Mouse (Mus musculus) midbrain, embryonic 16.5 days (tissue): ENCODE results near the gene Akap12. TPM values are rescaled to one million over a fixed set of nuclear protein-coding genes. Genes with fewer than 3 reads are reported as not detected.

Source experiments
- ATAC-seq: fragments of 200-750 bp; cut with Nextera tagmentation; 2 replicates; pipeline ENCODE4 v1.8.0; 2017; ENCODE audit warnings: moderate TSS enrichment
- H3K27ac ChIP-seq: fragments of 300-500 bp; sonication (generic); 2 replicates; pipeline ENCODE4 v1.5.1; 2014; ENCODE audit warnings: mild to moderate bottlenecking, low read length, mixed read lengths
- H3K27me3 ChIP-seq: fragments of 300-500 bp; sonication (generic); 2 replicates; pipeline ENCODE4 v1.6.1; 2014; ENCODE audit warnings: low read depth, low read length, mixed read lengths; ENCODE audit not compliant: control insufficient read depth, insufficient read depth
- H3K36me3 ChIP-seq: fragments of 300-500 bp; sonication (generic); 2 replicates; pipeline ENCODE4 v1.6.1; 2014; ENCODE audit warnings: mild to moderate bottlenecking, low read length, moderate library complexity, mixed read lengths; ENCODE audit not compliant: control insufficient read depth, insufficient read depth
- H3K4me1 ChIP-seq: fragments of 300-500 bp; sonication (generic); 2 replicates; pipeline ENCODE4 v1.6.1; 2014; ENCODE audit warnings: mild to moderate bottlenecking, low read length, mixed read lengths; ENCODE audit not compliant: control insufficient read depth, insufficient read depth
- H3K4me2 ChIP-seq: fragments of 300-500 bp; sonication (generic); 2 replicates; pipeline ENCODE4 v1.6.1; 2014; ENCODE audit warnings: mild to moderate bottlenecking, low read length, mixed read lengths
- H3K4me3 ChIP-seq: fragments of 300-500 bp; sonication (generic); 2 replicates; pipeline ENCODE4 v1.5.1; 2014; ENCODE audit warnings: low read depth, mild to moderate bottlenecking, low read length, moderate library complexity, mixed read lengths
- H3K9ac ChIP-seq: fragments of 300-500 bp; sonication (generic); 2 replicates; pipeline ENCODE4 v1.6.1; 2014; ENCODE audit warnings: low read depth, low read length, mixed read lengths
- H3K9me3 ChIP-seq: fragments of 300-500 bp; sonication (generic); replicated peaks from 2 replicates; pipeline ENCODE4 v1.6.1; 2014; ENCODE audit warnings: mild to moderate bottlenecking, low read length, mixed read lengths; ENCODE audit not compliant: control insufficient read depth, poor library complexity, severe bottlenecking
- WGBS: fragments of 180-500 bp; shearing (Covaris S2); extraction: QIAGEN DNeasy Blood & Tissue Kit; methylation state at CpG from one replicate; pipeline ENCODE4 v1.1.7; 2014; 5-methylcytosine and 5-hydroxymethylcytosine counted together
- polyA plus RNA-seq: library from polyadenylated mRNA; unstranded; fragments of >200 nt; fragmentation: Nextera tagmentation; extraction: Ambion mirVana; gene quantifications from 2 replicates; pipeline ENCODE4 v1.2.1, GENCODE M21; 2015

Akap12 gene
- polyA plus RNA-seq, 1 experiment from 2014 or later: 44.7 TPM

DNA sequence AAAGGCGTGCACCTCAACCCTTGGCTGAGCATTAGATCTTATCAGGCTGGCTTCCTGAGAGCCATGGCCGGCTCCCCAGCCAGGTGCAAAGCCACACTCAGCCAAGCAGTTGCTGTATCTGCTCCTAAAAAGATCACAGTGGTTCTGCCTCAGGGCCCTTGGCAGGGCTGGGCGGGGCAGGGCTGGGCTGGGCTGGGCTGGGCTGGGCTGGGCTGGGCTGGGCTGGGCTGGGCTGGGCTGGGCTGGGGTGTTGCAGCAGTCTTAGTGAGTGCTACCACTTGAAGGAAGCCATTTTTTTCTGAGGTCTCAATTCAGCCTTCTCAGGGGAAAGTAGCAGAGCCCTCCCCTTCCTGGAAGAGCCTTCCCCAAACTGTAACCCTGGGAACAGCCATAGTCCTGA lies 15.5 kb upstream of the Akap12 start:
- H3K27ac ChIP-seq: no peak overlapping the region
- no peaks in the 10 kb centered on the region for H3K4me1 ChIP-seq
- no peaks in the 10 kb centered on the region for H3K36me3 ChIP-seq
- no peaks in the 10 kb centered on the region for H3K27me3 ChIP-seq
- ATAC-seq: no peak
- H3K4me3 ChIP-seq: no peak overlapping the region
- no peak overlapping the region for H3K9ac ChIP-seq
- WGBS: 95% methylated on average over 3 of the region's 3 CpGs
- no peaks in the 10 kb centered on the region for H3K9me3 ChIP-seq
- no peak overlapping the region for H3K4me2 ChIP-seq

DNA sequence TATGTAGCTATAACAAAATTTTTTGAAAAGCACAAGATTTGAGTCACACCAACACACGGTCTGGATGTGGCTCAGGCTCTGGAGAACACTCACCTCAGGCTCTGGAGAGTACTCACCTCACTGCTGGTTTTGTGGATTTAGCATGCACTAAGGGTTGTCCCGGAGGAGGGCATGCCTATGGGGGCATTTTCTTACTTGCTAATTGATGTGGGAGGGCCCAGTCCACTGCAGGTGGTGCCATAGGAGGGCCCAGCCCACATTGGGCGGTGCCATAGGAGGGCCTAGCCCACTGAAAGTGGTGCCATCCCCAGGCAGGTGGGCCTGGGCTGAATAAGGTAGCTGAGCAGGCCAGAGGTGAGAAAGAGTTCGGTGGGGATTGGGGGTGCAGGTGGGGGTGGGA lies 12.6 kb upstream of the Akap12 start:
- ATAC-seq: no peak
- H3K9ac ChIP-seq: no peak overlapping the region
- no peaks in the 10 kb centered on the region for H3K9me3 ChIP-seq
- no peaks in the 10 kb centered on the region for H3K36me3 ChIP-seq
- H3K27me3 ChIP-seq: no peaks in the 10 kb centered on the region
- H3K27ac ChIP-seq: no peak overlapping the region
- no peaks in the 10 kb centered on the region for H3K4me1 ChIP-seq
- WGBS: 76% methylated on average over 4 of the region's 4 CpGs
- H3K4me2 ChIP-seq: no peak overlapping the region
- H3K4me3 ChIP-seq: no peak overlapping the region

DNA sequence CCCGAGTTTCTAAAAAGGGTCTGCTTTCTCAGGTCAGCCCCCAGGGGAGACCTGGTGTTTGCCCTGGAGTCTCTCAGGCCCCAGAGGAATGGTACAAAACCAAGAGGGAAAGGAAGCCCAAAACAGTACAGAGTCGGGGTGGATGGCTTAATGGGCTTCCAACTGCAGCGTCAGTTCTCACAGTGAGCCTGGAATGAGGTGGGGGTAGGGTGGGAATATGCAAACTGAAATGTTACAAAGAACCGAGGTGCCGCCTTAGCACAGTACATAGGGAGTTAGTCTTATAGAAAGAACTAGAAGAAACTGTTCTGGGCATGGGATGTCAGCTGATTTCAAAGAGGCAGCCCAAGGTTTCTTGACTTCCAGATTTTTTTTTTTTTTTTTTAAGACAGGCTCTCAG lies 11.7 kb upstream of the Akap12 start:
- Histone ChIP-seq H3K9me3 (no peaks in the 10 kb centered on the region), H3K4me1 (no peaks in the 10 kb centered on the region), H3K36me3 (no peaks in the 10 kb centered on the region), H3K9ac (no peak overlapping the region), H3K27ac (no peak overlapping the region), H3K4me3 (no peak overlapping the region), H3K4me2 (no peak overlapping the region), H3K27me3 (no peaks in the 10 kb centered on the region)
- no peak for ATAC-seq
- 50% methylated on average over 5 of the region's 5 CpGs for WGBS

DNA sequence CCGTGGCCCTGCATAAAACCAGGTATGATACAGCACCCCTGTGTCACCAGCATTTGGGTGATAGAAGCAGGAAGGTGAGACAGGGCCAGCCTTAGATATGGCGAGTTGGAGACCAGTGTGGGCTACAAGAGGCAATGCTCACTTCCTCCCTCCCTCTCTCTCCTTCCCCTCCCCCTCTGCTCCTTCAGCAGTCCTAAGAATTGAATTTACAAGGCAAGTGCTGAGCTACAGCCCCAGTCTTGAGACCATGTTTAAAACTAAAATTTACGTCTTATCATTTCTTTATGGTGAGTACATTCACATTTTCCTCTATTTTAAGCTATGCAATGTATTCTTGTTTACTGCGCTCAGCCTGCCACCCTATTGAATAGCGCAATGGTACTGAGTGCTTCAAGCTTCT lies 5.3 kb upstream of the Akap12 start:
- no peak overlapping the region for H3K4me3 ChIP-seq
- no peak overlapping the region for H3K9ac ChIP-seq
- no peaks in the 10 kb centered on the region for H3K9me3 ChIP-seq
- 75% methylated on average over 5 of the region's 5 CpGs for WGBS
- no peaks in the 10 kb centered on the region for H3K27me3 ChIP-seq
- no peak overlapping the region for H3K4me2 ChIP-seq
- H3K36me3 ChIP-seq: no peaks in the 10 kb centered on the region
- ATAC-seq: no peak
- H3K4me1 ChIP-seq: no peaks in the 10 kb centered on the region; the same call in 1 of the 2 replicates
- no peak overlapping the region for H3K27ac ChIP-seq

DNA sequence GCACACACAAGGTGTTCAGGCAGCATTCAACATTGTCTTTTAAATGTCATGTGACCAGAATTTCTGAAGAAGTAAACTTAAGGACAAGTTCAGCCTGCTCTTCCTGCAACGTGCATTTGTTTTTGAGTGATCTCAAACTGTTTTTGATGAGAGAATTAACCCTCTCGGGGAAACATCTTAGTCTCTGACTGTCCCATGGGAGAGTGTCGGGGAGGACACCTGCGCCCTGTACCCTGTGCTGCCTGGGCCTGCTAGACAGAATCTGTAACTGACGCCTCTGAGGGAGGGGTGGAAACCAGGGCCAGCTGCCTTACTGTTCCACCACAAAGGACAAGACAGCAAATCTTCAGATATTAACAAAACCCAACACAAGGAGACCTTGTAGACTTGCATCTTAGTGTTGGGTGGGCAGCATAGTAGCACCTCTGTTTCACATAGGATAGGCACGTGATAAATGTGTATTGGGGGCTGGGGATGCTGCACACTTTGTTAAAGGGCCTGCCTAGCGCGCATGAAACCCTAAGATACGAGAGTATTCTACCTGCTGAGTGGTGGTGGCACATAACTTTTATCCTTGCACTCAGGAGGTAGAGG lies 4.7 kb upstream of the Akap12 start:
- ATAC-seq: no peak
- Histone ChIP-seq H3K4me2 (no peak overlapping the region), H3K9me3 (no peaks in the 10 kb centered on the region), H3K4me1 (no peaks in the 10 kb centered on the region; the same call in 1 of the 2 replicates), H3K27me3 (no peaks in the 10 kb centered on the region), H3K36me3 (no peaks in the 10 kb centered on the region), H3K27ac (no peak overlapping the region), H3K9ac (no peak overlapping the region), H3K4me3 (no peak overlapping the region)
- 72% methylated on average over 9 of the region's 9 CpGs for WGBS

DNA sequence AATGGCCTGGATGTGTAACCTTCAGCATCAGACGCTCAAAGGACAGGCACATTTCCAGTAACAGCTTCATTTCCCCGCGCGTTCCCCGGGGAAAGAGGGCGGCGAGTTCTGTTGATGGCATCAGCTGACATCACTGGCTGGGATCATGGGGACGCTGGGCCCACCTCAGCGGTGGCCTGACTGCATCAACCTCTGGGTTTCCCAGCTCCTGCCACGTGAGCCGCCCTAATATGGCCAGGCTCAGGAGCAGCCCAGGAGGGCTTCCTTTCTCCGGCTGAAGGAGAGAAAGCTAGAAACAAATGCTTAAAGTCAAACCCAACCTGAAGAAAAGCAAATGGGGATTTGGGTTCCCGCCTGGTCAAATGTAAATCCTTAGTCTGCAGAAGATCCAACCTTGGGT lies 539 bp upstream of the Akap12 start:
- ATAC-seq: peak; percentile 85
- no peaks in the 10 kb centered on the region for H3K36me3 ChIP-seq
- whole genome bisulfite sequencing: under 1% methylated on average over 13 of the region's 13 CpGs
- no peaks in the 10 kb centered on the region for H3K27me3 ChIP-seq
- H3K27ac ChIP-seq: peak overlapping the region; percentile 73
- H3K9ac ChIP-seq: peak overlapping the region; percentile 86
- H3K4me2 ChIP-seq: peak overlapping the region; percentile 73
- H3K9me3 ChIP-seq: no peaks in the 10 kb centered on the region
- peaks cover 3% of the 10 kb centered on the region; the same call in 1 of the 2 replicates for H3K4me1 ChIP-seq
- peak overlapping the region; percentile 79 for H3K4me3 ChIP-seq

DNA sequence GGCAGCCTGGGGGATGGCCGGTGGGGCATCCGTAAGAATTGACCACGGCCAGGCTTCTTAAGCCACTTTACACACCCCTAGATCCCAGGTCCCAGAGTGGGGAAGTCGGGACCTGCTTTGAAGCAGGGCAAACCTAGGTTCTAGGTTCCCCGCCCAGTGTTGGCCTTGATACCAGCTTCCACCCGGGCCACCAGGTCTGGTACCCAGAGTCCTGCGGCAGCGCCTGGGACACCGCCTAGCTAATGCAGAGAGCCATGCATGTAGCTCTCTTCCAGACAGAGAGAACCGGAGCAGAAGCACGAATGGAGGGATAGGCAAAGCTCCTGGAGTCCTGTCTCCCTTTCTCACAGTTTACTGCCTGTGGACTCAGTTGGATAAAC lies 741 bp downstream of the Akap12 start:
- Histone ChIP-seq H3K27ac (peak overlapping the region; percentile 73), H3K9ac (peak overlapping the region; percentile 86), H3K4me3 (peak overlapping the region; percentile 79), H3K4me1 (peaks cover 3% of the 10 kb centered on the region; the same call in 1 of the 2 replicates), H3K27me3 (no peaks in the 10 kb centered on the region), H3K36me3 (no peaks in the 10 kb centered on the region), H3K9me3 (no peaks in the 10 kb centered on the region), H3K4me2 (peak overlapping the region; percentile 73)
- under 1% methylated on average over 11 of the region's 11 CpGs for WGBS
- peak; percentile 70 for ATAC-seq

DNA sequence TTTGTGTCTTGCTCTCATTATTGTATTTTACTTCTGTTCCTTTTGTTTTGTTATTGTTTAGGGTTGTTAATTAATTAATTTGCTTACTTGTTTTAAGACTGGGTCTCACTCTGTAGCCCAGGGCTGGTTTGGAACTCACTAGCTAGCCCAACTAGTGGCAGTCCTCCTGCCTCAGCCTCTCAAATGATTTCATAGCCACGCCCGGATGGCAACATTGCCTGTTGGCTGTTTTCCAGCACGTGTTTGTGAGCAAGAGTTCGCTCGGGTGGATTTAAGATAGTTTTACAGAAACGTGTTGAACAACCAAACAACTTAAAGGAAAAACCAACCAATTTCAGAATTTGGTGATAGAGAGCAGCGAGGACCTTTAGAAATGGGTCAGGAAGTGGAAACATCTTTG lies 1.3 kb downstream of the Akap12 start:
- H3K4me1 ChIP-seq: peaks cover 3% of the 10 kb centered on the region; the same call in 1 of the 2 replicates
- H3K9ac ChIP-seq: no peak overlapping the region; the same call in 1 of the 2 replicates
- H3K27me3 ChIP-seq: no peaks in the 10 kb centered on the region
- no peak for ATAC-seq
- peak overlapping the region; percentile 79 for H3K4me3 ChIP-seq
- 84% methylated on average over 7 of the region's 7 CpGs for WGBS
- H3K36me3 ChIP-seq: no peaks in the 10 kb centered on the region
- H3K9me3 ChIP-seq: no peaks in the 10 kb centered on the region
- peak overlapping the region; percentile 73 for H3K4me2 ChIP-seq
- H3K27ac ChIP-seq: no peak overlapping the region

DNA sequence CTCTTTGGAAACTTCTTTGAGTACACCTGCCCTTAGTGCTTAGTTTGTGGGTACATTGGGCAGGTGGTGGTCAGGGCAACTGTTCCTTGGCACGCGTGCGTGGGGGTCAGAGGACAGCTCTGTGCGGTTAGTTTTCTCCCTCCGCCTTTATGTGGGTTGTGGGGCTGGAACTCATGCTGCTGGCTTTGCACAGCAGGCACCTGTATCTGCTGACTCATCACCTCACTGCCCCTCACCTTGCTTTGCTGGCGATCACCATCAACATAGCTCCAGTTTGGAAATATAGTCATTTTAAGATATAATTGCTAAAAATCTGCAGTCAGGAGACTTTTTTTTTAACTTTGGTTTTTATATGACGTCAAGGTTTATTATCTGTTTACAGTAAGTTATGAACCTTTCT lies 2.0 kb downstream of the Akap12 start:
- Histone ChIP-seq H3K27ac (no peak overlapping the region), H3K36me3 (no peaks in the 10 kb centered on the region), H3K4me2 (peak overlapping the region; percentile 73), H3K27me3 (no peaks in the 10 kb centered on the region), H3K9ac (no peak overlapping the region), H3K4me3 (no peak overlapping the region), H3K9me3 (no peaks in the 10 kb centered on the region), H3K4me1 (peaks cover 3% of the 10 kb centered on the region; the same call in 1 of the 2 replicates)
- WGBS: 94% methylated on average over 7 of the region's 7 CpGs
- no peak for ATAC-seq
